Mouse (Mus musculus) heart, adult 11 months (tissue): ENCODE results near the gene Gstt1.
A peak's percentile ranks its signal among the peaks of the same experiment; 100 is the strongest.
"Not testable (repeated sequence)": the region's sequence is repeated elsewhere in the genome, so short reads cannot be mapped to it uniquely, and the experiment has no call there.

Experiments
- DNase-seq: peaks from one replicate; pipeline ENCODE4 v3.0.0; 2022

Gene Gstt1

GRCm38 (mm10) chr10:75798176-75798696 is at the start of gene Gstt1:
Gene Gstt1 (minus strand): TSS chr10:75798584.
- peak; percentile 99 for DNase-seq

- peak; percentile 86 for DNase-seq
These were observed 47.0 kb upstream of the Gstt1 start for GRCm38 (mm10) chr10:75845306-75845930.

GRCm38 (mm10) chr10:75844800-75845199 is 46.4 kb upstream of the Gstt1 start:
- DNase-seq = peak; percentile 95

GRCm38 (mm10) chr10:75843898-75844297 is 45.5 kb upstream of the Gstt1 start:
- not testable (repeated sequence) for DNase-seq

- DNase-seq = no peak
These were observed 40.7 kb upstream of the Gstt1 start for GRCm38 (mm10) chr10:75839092-75839491.

- DNase-seq = peak; percentile 100
These were observed 38.9 kb upstream of the Gstt1 start, which contains the start of gene Gstt2 for GRCm38 (mm10) chr10:75837248-75837759. Gene Gstt2 (minus strand): TSS chr10:75837424.

- peak; percentile 88 for DNase-seq
These were observed 37.6 kb upstream of the Gstt1 start for GRCm38 (mm10) chr10:75835761-75836531.

- peak; percentile 100 for DNase-seq
These were observed 36.9 kb upstream of the Gstt1 start for GRCm38 (mm10) chr10:75835307-75835706.

GRCm38 (mm10) chr10:75834721-75835120 is 36.3 kb upstream of the Gstt1 start:
- DNase-seq = no peak

- DNase-seq = peak; percentile 99
These were observed 35.9 kb upstream of the Gstt1 start for GRCm38 (mm10) chr10:75834250-75834649.

- DNase-seq = peak; percentile 97
These were observed 35.2 kb upstream of the Gstt1 start for GRCm38 (mm10) chr10:75833456-75834080.

GRCm38 (mm10) chr10:75832272-75832895 is 34.0 kb upstream of the Gstt1 start:
- peak; percentile 97 for DNase-seq

- no peak for DNase-seq
These were observed 31.9 kb upstream of the Gstt1 start for GRCm38 (mm10) chr10:75830275-75830670.

- peak; percentile 84 for DNase-seq
These were observed 31.3 kb upstream of the Gstt1 start for GRCm38 (mm10) chr10:75829529-75830274.

- peak; percentile 99 for DNase-seq
These were observed 30.1 kb upstream of the Gstt1 start for GRCm38 (mm10) chr10:75828500-75828931.

- DNase-seq = peak; percentile 95
These were observed 29.4 kb upstream of the Gstt1 start for GRCm38 (mm10) chr10:75827668-75828360.

- peak; percentile 71 for DNase-seq
These were observed 26.1 kb upstream of the Gstt1 start for GRCm38 (mm10) chr10:75824530-75824929.

- DNase-seq = no peak
These were observed 25.4 kb upstream of the Gstt1 start for GRCm38 (mm10) chr10:75823782-75824181.

GRCm38 (mm10) chr10:75822443-75822842 is 24.1 kb upstream of the Gstt1 start, which contains the start of gene Gstt4:
Gene Gstt4 (minus strand): TSS chr10:75822543.
- DNase-seq = no peak

- peak; percentile 71 for DNase-seq
These were observed 21.5 kb upstream of the Gstt1 start for GRCm38 (mm10) chr10:75819882-75820281.

- DNase-seq = peak; percentile 61
These were observed 20.3 kb upstream of the Gstt1 start for GRCm38 (mm10) chr10:75818641-75819040.
